In the genomic region with DNA sequence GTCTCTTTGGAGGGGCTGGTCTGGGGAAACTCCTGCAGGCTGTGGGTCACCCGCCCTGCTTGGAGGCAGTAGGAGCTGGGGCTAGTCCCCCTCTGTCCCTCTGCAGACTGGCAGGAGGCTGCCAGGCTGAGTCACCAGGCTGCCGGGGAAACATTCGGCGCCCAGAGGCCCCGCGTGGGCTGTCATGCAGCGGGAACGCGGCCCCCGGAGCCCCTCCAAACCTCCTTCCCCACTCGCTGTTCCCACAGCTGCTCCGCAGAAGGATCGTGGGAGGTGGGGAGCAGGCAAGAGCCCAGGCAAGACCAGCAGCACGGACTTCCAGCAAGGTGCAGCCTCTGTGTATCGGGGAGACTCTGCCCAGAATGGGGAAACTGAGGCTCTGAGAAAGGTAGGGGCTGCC, we compare ENCODE assay signal across 11 mouse cellular contexts. TPM values are rescaled to one million over a fixed set of nuclear protein-coding genes. Genes with fewer than 3 reads are reported as not detected.
DNase-seq lines count a peak whose midpoint lies in the region; ATAC-seq and TF ChIP-seq lines count a peak whose summit lies in the region.
"Had no signal": no experiment of that assay in that cellular context is flagged by ENCODE, and none has a peak within 500 bp of the region (broad histone marks: within the 10 kb centered on the region; RNA-seq: fewer than 3 reads in every experiment).

No protein-coding gene starts in this region.

- no peak overlapping the region for H3K27ac ChIP-seq in hindbrain, embryonic 16.5 days (ENCODE audit: low read depth, low read length)
- H3K27ac ChIP-seq in hindbrain, embryonic 14.5 days, result no peak overlapping the region
- H3K27ac ChIP-seq in midbrain, postnatal 0 days (ENCODE audit: low read depth, low read length), result no peak overlapping the region
- no peak overlapping the region for H3K27ac ChIP-seq in midbrain, embryonic 14.5 days (replicated peaks; ENCODE audit: low read depth, low read length)
- peak overlapping the region; percentile 90 for H3K27ac ChIP-seq in layer of hippocampus, adult 2 months
- H3K27ac ChIP-seq: macrophage had no signal

- H3ac ChIP-seq in myocyte (ENCODE audit: control insufficient read depth, insufficient read length), result no peak overlapping the region

- no peaks in the 10 kb centered on the region for H3K27me3 ChIP-seq in hindbrain, embryonic 16.5 days (replicated peaks; ENCODE audit: control insufficient read depth, insufficient read depth, low read length)
- no peaks in the 10 kb centered on the region for H3K27me3 ChIP-seq in hindbrain, embryonic 14.5 days (ENCODE audit: control insufficient read depth, insufficient read depth, low read length)
- H3K27me3 ChIP-seq in midbrain, postnatal 0 days (ENCODE audit: insufficient read depth, low read length), result no peaks in the 10 kb centered on the region
- H3K27me3 ChIP-seq in midbrain, embryonic 14.5 days (ENCODE audit: control insufficient read depth, insufficient read depth, low read length), result no peaks in the 10 kb centered on the region
- no peaks in the 10 kb centered on the region for H3K27me3 ChIP-seq in myocyte (ENCODE audit: control insufficient read depth, insufficient read depth, insufficient read length)

- 60% methylated on average over 15 of the region's 15 CpGs for WGBS in hindbrain, embryonic 16.5 days
- WGBS in hindbrain, embryonic 14.5 days, result 53% methylated on average over 15 of the region's 15 CpGs
- 65% methylated on average over 15 of the region's 15 CpGs for WGBS in midbrain, postnatal 0 days
- 62% methylated on average over 15 of the region's 15 CpGs for WGBS in midbrain, embryonic 14.5 days

- H3K9ac ChIP-seq in hindbrain, embryonic 16.5 days (ENCODE audit: low read depth, low read length), result peak overlapping the region; percentile 23; the same call in 1 of the 2 replicates
- no peak overlapping the region for H3K9ac ChIP-seq in hindbrain, embryonic 14.5 days
- H3K9ac ChIP-seq in midbrain, postnatal 0 days (replicated peaks; ENCODE audit: low read length, poor library complexity, severe bottlenecking), result 0 out of 2 replicates have a peak overlapping the region, but pooled peaks have one; percentile 24
- H3K9ac ChIP-seq in midbrain, embryonic 14.5 days (replicated peaks; ENCODE audit: low read length), result no peak overlapping the region

- peak overlapping the region; percentile 3; the same call in 1 of the 2 replicates for H3K4me2 ChIP-seq in hindbrain, embryonic 16.5 days (ENCODE audit: low read length)
- H3K4me2 ChIP-seq in hindbrain, embryonic 14.5 days (replicated peaks), result no peak overlapping the region
- H3K4me2 ChIP-seq in midbrain, postnatal 0 days (ENCODE audit: low read depth, low read length, poor library complexity, severe bottlenecking), result no peak overlapping the region
- no peak overlapping the region for H3K4me2 ChIP-seq in midbrain, embryonic 14.5 days (ENCODE audit: low read length)
- peak overlapping the region; percentile 18 for H3K4me2 ChIP-seq in myocyte (ENCODE audit: low read depth)

- no peak for ATAC-seq in hindbrain, embryonic 16.5 days
- no peak for ATAC-seq in hindbrain, embryonic 14.5 days (ENCODE audit: low FRiP score)
- ATAC-seq in midbrain, postnatal 0 days (ENCODE audit: low FRiP score), result no peak
- no peak for ATAC-seq in midbrain, embryonic 14.5 days (ENCODE audit: low FRiP score, low TSS enrichment)
- no peak for ATAC-seq in activated CD4-positive, CD25-positive, alpha-beta regulatory T cell, adult 4 months

- no peak for DNase-seq in hindbrain, embryonic 14.5 days (ENCODE audit: low spot score)
- no peak for DNase-seq in midbrain, postnatal 0 days (ENCODE audit: low spot score)
- no peak for DNase-seq in midbrain, embryonic 14.5 days
- DNase-seq in layer of hippocampus, adult 2 months (ENCODE audit: low spot score in 2 of 2), result peak; percentile 52 to 74
- DNase-seq in kidney, postnatal 36 days, result no peak
- DNase-seq: cerebellum, postnatal 10 days; kidney, postnatal 25 days had no signal

- H3K9me3 ChIP-seq in hindbrain, embryonic 16.5 days (ENCODE audit: control insufficient read depth, low read length), result no peaks in the 10 kb centered on the region
- H3K9me3 ChIP-seq in hindbrain, embryonic 14.5 days (ENCODE audit: control insufficient read depth, low read length), result no peaks in the 10 kb centered on the region
- H3K9me3 ChIP-seq in midbrain, postnatal 0 days (ENCODE audit: low read length), result no peaks in the 10 kb centered on the region
- no peaks in the 10 kb centered on the region for H3K9me3 ChIP-seq in midbrain, embryonic 14.5 days (ENCODE audit: control insufficient read depth, low read length)

- TF ChIP-seq CTCF in midbrain, postnatal 0 days (IDR thresholded peaks at IDR 0.05), result no peak
- no peak for TF ChIP-seq CTCF in layer of hippocampus, adult 2 months (conservative IDR thresholded peaks at IDR 0.05)

- peaks cover 6% of the 10 kb centered on the region; the same call in 1 of the 2 replicates for H3K4me1 ChIP-seq in hindbrain, embryonic 16.5 days (ENCODE audit: control insufficient read depth, insufficient read depth, low read depth, low read length)
- H3K4me1 ChIP-seq in hindbrain, embryonic 14.5 days (replicated peaks; ENCODE audit: control insufficient read depth, insufficient read depth, low read length), result 0 out of 2 replicates have a peak, but pooled peaks cover 6% of the 10 kb centered on the region
- no peaks in the 10 kb centered on the region for H3K4me1 ChIP-seq in midbrain, postnatal 0 days (ENCODE audit: insufficient read depth, low read length)
- 0 out of 2 replicates have a peak, but pooled peaks cover 6% of the 10 kb centered on the region for H3K4me1 ChIP-seq in midbrain, embryonic 14.5 days (ENCODE audit: control insufficient read depth, insufficient read depth, low read length)

- no peaks in the 10 kb centered on the region for H3K79me2 ChIP-seq in myocyte (ENCODE audit: control insufficient read depth, insufficient read depth)

- no peaks in the 10 kb centered on the region for H3K36me3 ChIP-seq in hindbrain, embryonic 16.5 days (ENCODE audit: control insufficient read depth, insufficient read depth, low read length)
- H3K36me3 ChIP-seq in hindbrain, embryonic 14.5 days (replicated peaks; ENCODE audit: control insufficient read depth, insufficient read depth), result no peaks in the 10 kb centered on the region
- no peaks in the 10 kb centered on the region for H3K36me3 ChIP-seq in midbrain, postnatal 0 days (ENCODE audit: insufficient read depth, low read length)
- no peaks in the 10 kb centered on the region for H3K36me3 ChIP-seq in midbrain, embryonic 14.5 days (ENCODE audit: control insufficient read depth, insufficient read depth, low read length)
- no peaks in the 10 kb centered on the region for H3K36me3 ChIP-seq in myocyte (ENCODE audit: control insufficient read depth, insufficient read depth)

- no peak for TF ChIP-seq POLR2A in myocyte (IDR thresholded peaks at IDR 0.05; ENCODE audit: insufficient read length, low read depth)

- H3K4me3 ChIP-seq in hindbrain, embryonic 16.5 days (ENCODE audit: low read length), result no peak overlapping the region
- no peak overlapping the region for H3K4me3 ChIP-seq in hindbrain, embryonic 14.5 days (replicated peaks; ENCODE audit: low read length)
- no peak overlapping the region for H3K4me3 ChIP-seq in midbrain, postnatal 0 days (ENCODE audit: low read depth, low read length)
- no peak overlapping the region for H3K4me3 ChIP-seq in midbrain, embryonic 14.5 days (replicated peaks; ENCODE audit: low read depth, low read length)
- peak overlapping the region; percentile 9; the same call in 1 of the 2 replicates for H3K4me3 ChIP-seq in layer of hippocampus, adult 2 months
- H3K4me3 ChIP-seq in myocyte, result no peak overlapping the region

RNA-seq across cellular contexts. Expression of a gene that starts 4.5 kb away (rescaled TPM):
- 24.4 and 24.7 TPM in 2 replicates for polyA plus RNA-seq in hindbrain, embryonic 16.5 days (2015; fragmentation: Nextera tagmentation; extraction: Ambion mirVana)
- polyA plus RNA-seq in hindbrain, embryonic 14.5 days (2014; fragmentation: Nextera tagmentation; extraction: Ambion mirVana), result 23.5 and 25.1 TPM in 2 replicates
- total RNA-seq in midbrain, postnatal 0 days (2014; rRNA removed), result 36.4 and 49.7 TPM in 2 replicates
- polyA plus RNA-seq in midbrain, postnatal 0 days (2015; fragmentation: Nextera tagmentation; extraction: Ambion mirVana), result 13.8 and 18.3 TPM in 2 replicates
- 24.0 and 34.4 TPM in 2 replicates for polyA plus RNA-seq in midbrain, embryonic 14.5 days (2014; fragmentation: Nextera tagmentation; extraction: Ambion mirVana)
- total RNA-seq in layer of hippocampus, adult 2 months (2021), result 10 to 100 TPM; 87.7 to 90.5 TPM
- polyA plus RNA-seq in myocyte (2012; fragmentation: generic; extraction: Trizol), result 43.6 TPM
- polyA plus RNA-seq in activated CD4-positive, CD25-positive, alpha-beta regulatory T cell, adult 4 months (2017; shearing (Covaris generic)), result under 1 TPM in 1 of 2 experiments, not detected in 1; 0.66 TPM

RNA-seq across cellular contexts. Expression of a gene that starts 24.1 kb away (rescaled TPM):
- 42.0 and 42.8 TPM in 2 replicates for polyA plus RNA-seq in hindbrain, embryonic 16.5 days (2015; fragmentation: Nextera tagmentation; extraction: Ambion mirVana)
- polyA plus RNA-seq in hindbrain, embryonic 14.5 days (2014; fragmentation: Nextera tagmentation; extraction: Ambion mirVana), result 41.8 and 42.5 TPM in 2 replicates
- total RNA-seq in midbrain, postnatal 0 days (2014; rRNA removed), result 43.6 and 46.3 TPM in 2 replicates
- 41.2 and 47.0 TPM in 2 replicates for polyA plus RNA-seq in midbrain, postnatal 0 days (2015; fragmentation: Nextera tagmentation; extraction: Ambion mirVana)
- polyA plus RNA-seq in midbrain, embryonic 14.5 days (2014; fragmentation: Nextera tagmentation; extraction: Ambion mirVana), result 44.8 and 48.8 TPM in 2 replicates
- total RNA-seq in layer of hippocampus, adult 2 months (2021), result 10 to 100 TPM; 45.5 to 52.1 TPM
- polyA plus RNA-seq in myocyte (2012; fragmentation: generic; extraction: Trizol), result 106 TPM
- 10 to 100 TPM; 44.3 to 46.8 TPM for polyA plus RNA-seq in activated CD4-positive, CD25-positive, alpha-beta regulatory T cell, adult 4 months (2017; shearing (Covaris generic))

RNA-seq across cellular contexts. Expression of a gene that starts 24.1 kb away (rescaled TPM):
- polyA plus RNA-seq in hindbrain, embryonic 16.5 days (2015; fragmentation: Nextera tagmentation; extraction: Ambion mirVana), result 284 and 297 TPM in 2 replicates
- polyA plus RNA-seq in hindbrain, embryonic 14.5 days (2014; fragmentation: Nextera tagmentation; extraction: Ambion mirVana), result 256 and 288 TPM in 2 replicates
- total RNA-seq in midbrain, postnatal 0 days (2014; rRNA removed), result 97.1 and 106 TPM in 2 replicates
- 264 and 291 TPM in 2 replicates for polyA plus RNA-seq in midbrain, postnatal 0 days (2015; fragmentation: Nextera tagmentation; extraction: Ambion mirVana)
- 274 and 309 TPM in 2 replicates for polyA plus RNA-seq in midbrain, embryonic 14.5 days (2014; fragmentation: Nextera tagmentation; extraction: Ambion mirVana)
- total RNA-seq in layer of hippocampus, adult 2 months (2021), result 100 to 1,000 TPM; 139 to 157 TPM
- 236 TPM for polyA plus RNA-seq in myocyte (2012; fragmentation: generic; extraction: Trizol)
- 100 to 1,000 TPM; 312 to 332 TPM for polyA plus RNA-seq in activated CD4-positive, CD25-positive, alpha-beta regulatory T cell, adult 4 months (2017; shearing (Covaris generic))

RNA-seq across cellular contexts. Expression of a gene that starts 37.4 kb away (rescaled TPM):
- 40.0 and 44.3 TPM in 2 replicates for polyA plus RNA-seq in hindbrain, embryonic 16.5 days (2015; fragmentation: Nextera tagmentation; extraction: Ambion mirVana)
- 42.9 TPM in 2 replicates for polyA plus RNA-seq in hindbrain, embryonic 14.5 days (2014; fragmentation: Nextera tagmentation; extraction: Ambion mirVana)
- 65.1 and 86.5 TPM in 2 replicates for total RNA-seq in midbrain, postnatal 0 days (2014; rRNA removed)
- 47.9 and 51.3 TPM in 2 replicates for polyA plus RNA-seq in midbrain, postnatal 0 days (2015; fragmentation: Nextera tagmentation; extraction: Ambion mirVana)
- 38.8 and 42.9 TPM in 2 replicates for polyA plus RNA-seq in midbrain, embryonic 14.5 days (2014; fragmentation: Nextera tagmentation; extraction: Ambion mirVana)
- total RNA-seq in layer of hippocampus, adult 2 months (2021), result 100 to 1,000 TPM; 110 to 113 TPM
- polyA plus RNA-seq in myocyte (2012; fragmentation: generic; extraction: Trizol), result 4.4 TPM
- polyA plus RNA-seq in activated CD4-positive, CD25-positive, alpha-beta regulatory T cell, adult 4 months (2017; shearing (Covaris generic)), result not detected
- polyA plus RNA-seq: macrophage had no signal

RNA-seq across cellular contexts. Expression of a gene that starts 43.9 kb away (rescaled TPM):
- polyA plus RNA-seq in hindbrain, embryonic 16.5 days (2015; fragmentation: Nextera tagmentation; extraction: Ambion mirVana), result 132 and 134 TPM in 2 replicates
- 97.6 and 102 TPM in 2 replicates for polyA plus RNA-seq in hindbrain, embryonic 14.5 days (2014; fragmentation: Nextera tagmentation; extraction: Ambion mirVana)
- 112 and 119 TPM in 2 replicates for total RNA-seq in midbrain, postnatal 0 days (2014; rRNA removed)
- polyA plus RNA-seq in midbrain, postnatal 0 days (2015; fragmentation: Nextera tagmentation; extraction: Ambion mirVana), result 116 and 121 TPM in 2 replicates
- 82.5 and 115 TPM in 2 replicates for polyA plus RNA-seq in midbrain, embryonic 14.5 days (2014; fragmentation: Nextera tagmentation; extraction: Ambion mirVana)
- total RNA-seq in layer of hippocampus, adult 2 months (2021), result 10 to 100 TPM; 45.6 to 47.1 TPM
- polyA plus RNA-seq in myocyte (2012; fragmentation: generic; extraction: Trizol), result 35.4 TPM
- polyA plus RNA-seq in activated CD4-positive, CD25-positive, alpha-beta regulatory T cell, adult 4 months (2017; shearing (Covaris generic)), result 1 to 10 TPM; 6.6 to 7.6 TPM

Comparison
In these comparisons a context has a peak if more than half of its experiments do, and no peak if none do; other contexts are left out.
1. H3K4me2 ChIP-seq: peak in hindbrain, embryonic 16.5 days (single experiment) and myocyte (single experiment); none in hindbrain, embryonic 14.5 days (single experiment), midbrain, postnatal 0 days (single experiment) and midbrain, embryonic 14.5 days (single experiment).
2. H3K9ac ChIP-seq: peak in hindbrain, embryonic 16.5 days (single experiment) and midbrain, postnatal 0 days (single experiment); none in hindbrain, embryonic 14.5 days (single experiment) and midbrain, embryonic 14.5 days (single experiment).
3. DNase-seq: peak in layer of hippocampus, adult 2 months (2 of 2); none in hindbrain, embryonic 14.5 days (single experiment), midbrain, postnatal 0 days (single experiment), midbrain, embryonic 14.5 days (single experiment) and kidney, postnatal 36 days (0 of 2).